Mouse (Mus musculus) erythroblast, adult 5-6 weeks (primary cell): Measurements from ENCODE around the gene Trim25. TPM values are rescaled to one million over a fixed set of nuclear protein-coding genes. Genes with fewer than 3 reads are reported as not detected.

ENCODE experiments used
- ATAC-seq: replicated peaks from 2 replicates; pipeline ENCODE4 v1.8.0; 2016; ENCODE audit warnings: moderate number of reproducible peaks, mild to moderate bottlenecking, moderate TSS enrichment, inconsistent platforms; ENCODE audit not compliant: poor library complexity, low FRiP score, severe bottlenecking
- total RNA-seq, 2 experiments: library from RNA; stranded (forward) in 1 of 2; stranded (reverse) in 1 of 2; fragments of 150-400 nt in 1 of 2; fragments of 200-764, 138-1000 nt in 1 of 2; gene quantifications; 2 replicates each; pipeline versions ENCODE4 v1.2.3 to v1.2.4; 2015 to 2017; ENCODE audit warnings: low replicate concordance in 2 of 2

Trim25 gene
- total RNA-seq, 2 experiments from 2014 or later: 16.4 to 19.8 TPM

DNA sequence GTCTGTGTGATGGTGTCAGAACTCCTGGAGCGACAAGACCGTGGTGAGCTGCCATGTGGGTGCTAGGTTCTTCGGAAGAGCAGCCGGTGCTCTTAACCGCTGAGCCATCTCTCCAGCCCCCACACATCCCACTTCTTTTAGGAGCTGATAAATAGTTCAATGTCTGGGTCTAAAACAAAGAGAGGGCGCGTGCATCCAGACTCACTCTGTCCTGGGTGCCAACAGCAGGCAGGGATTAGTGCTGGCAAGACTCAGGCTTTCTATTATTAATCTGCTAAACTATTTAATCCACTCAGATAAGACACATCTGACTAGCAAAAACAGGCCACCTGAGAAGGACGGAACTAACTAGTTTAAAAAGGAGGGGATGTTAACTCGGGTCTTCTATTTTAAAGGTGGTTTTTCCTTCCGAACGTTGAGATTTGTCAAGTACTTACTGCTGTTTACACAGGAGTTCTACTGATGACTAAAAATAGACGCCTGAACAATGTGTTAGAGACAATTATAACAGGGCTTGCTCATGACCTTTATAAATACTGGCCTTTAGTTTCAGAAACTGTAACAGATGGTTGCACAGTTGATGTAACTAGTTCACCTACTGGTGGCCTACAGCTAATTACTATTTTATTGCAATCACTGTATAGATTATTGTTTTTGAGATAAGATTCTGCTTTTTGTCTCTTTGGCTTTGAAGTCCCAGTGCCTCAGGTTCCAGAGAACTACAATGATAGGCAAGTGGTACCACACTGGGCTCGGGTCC is 56.9 kb downstream of the Trim25 start:
- ATAC-seq: no peak

DNA sequence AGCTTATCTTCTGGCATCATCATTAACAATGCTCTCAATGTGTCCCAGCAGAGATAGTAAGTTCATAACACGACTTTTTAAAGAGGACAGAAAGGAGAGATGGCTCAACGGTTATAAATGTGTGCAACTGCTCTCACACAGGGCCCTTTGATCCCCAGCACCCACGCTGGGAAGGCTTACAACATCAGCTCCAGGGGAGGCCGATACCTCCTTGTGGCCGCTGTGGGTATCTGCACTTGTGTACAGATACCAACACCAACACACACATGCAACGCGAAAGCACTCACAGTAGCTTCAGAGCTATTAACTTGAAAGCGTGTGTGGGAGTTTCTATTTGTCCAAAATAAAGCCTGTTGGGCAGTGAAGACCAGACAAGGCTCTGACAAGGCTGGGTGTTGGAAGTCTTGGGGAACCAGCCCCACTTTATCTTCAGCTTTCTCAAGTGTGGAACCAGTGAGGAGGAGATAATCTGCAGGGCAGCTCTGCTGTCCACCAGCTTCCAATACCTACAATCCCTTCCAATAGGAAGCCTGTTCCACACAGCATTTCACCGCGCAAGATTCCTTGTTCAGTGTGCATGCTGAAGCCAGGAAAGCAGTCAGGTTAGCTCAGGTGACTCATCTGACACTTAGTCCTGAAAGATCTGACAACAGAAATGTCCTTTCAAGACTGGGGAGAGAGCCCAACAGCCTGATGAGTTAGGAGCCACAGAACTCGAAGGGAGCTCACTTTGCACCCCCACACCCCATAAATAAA is 59.5 kb downstream of the Trim25 start:
- no peak for ATAC-seq

DNA sequence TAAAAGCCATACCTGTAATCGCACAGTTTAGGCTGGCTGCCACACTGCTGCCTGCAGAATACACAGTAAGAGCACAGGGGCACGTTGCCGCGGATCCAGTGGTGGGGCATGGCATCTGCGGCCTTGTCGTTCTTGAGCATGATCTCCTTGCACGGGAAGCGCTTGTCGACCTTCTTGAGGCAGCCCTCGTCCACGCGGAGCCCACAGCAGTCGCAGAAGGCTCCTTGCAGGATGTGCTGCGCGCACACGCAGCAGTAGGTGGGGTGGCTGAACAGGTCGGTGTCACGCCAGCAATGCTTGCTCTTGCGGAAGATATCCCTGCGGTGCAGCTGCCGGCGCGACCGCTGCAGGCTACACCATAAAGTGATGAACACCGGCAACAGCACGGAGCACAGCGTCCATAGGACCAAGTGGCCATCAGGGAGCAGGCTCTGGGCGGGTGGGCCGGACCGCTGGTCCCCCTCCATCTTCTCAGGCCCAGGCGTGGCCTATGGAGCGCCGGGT is 60.8 kb downstream of the Trim25 start:
- peak; percentile 62 for ATAC-seq

DNA sequence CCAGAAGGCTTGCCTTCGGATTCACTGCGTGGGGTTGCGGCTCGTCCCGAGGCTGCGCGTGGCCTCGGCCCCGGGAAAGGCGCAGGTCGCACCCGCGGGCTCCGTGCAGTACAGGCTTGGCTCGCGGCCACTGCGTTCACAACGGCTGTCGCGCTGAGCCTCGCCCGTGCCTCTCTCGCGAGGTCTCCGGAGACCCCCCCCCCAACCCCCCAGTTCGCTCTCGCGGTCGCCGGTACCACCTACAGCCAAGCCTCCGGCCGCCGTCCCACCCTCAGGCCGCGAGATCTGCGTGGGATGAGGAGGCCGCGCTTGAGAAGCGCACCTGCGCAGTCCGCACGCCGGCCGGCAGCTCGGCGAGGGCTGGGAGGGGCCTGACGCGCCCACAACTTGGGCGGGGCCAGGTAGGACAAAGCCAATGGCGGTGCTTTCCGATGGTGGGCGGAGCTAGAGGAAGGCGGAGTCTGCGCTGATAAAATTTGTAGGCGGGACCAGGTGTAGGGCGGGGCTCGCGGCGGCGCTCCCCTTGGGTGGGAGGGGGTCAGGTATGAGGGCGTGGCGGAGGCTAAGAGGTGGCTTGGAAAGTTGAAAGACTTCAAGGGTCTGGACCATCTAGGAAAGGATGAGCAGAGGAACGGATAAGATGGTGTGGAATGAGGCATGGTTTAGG is 61.4 kb downstream of the Trim25 start:
- ATAC-seq: peak; percentile 86

DNA sequence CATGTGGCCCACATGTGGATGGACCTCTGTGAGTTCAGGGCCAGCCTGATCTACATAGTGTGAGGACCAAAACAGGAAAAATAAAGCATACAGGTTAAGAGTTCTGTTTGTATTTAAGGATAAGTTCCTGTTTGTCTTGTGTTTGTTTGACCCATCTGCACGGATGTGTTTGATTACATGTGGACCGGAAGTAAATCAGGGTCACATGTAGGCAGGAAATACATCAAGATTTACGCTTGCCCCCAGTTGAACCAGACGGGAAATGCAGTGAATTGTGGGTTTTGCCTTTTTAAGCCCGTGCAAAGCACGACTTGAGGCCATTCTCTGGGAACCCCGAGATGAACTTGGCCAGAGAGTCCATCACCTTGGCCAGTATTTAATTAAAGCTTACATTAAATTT is 62.2 kb downstream of the Trim25 start:
- ATAC-seq: no peak

DNA sequence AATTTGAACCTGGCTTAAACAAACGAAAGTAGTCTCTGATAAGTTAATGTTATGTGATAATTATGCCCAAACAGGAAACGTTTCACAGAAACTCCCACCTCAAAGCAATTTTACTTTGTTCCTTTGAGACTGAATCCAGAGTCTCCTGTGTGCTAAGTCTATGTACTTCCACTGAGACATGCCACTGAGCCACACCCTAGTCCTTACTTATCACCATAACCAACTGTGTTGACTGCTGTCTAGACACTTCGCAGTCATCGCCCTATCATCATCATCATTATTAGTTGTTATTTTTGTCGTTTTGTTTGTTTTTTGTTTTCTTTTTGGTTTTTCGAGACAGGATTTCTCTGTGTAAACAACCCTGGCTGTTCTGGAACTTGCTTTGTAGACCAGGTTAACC is 65.1 kb downstream of the Trim25 start:
- ATAC-seq: 0 out of 2 replicates have a peak, but pooled peaks have one; percentile 57

DNA sequence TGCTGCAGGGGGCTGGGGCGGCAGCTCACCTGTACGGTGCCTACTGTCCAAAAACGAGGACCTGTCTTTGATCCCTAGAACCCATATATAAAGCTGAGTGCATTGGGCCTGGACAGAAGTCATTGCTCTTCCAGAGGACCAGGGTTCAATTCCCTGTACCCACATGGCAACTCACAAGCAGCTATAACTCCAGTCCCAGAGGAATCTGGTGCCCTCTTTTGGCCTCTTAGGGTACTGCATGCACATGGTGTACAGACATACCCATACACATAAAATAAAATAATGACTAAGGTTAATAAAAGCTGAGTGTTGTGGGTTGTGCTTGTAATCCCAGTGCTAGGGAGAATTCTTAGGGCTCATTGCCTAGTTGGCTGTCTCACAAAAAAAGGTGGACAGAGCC is 66.1 kb downstream of the Trim25 start:
- ATAC-seq: no peak

DNA sequence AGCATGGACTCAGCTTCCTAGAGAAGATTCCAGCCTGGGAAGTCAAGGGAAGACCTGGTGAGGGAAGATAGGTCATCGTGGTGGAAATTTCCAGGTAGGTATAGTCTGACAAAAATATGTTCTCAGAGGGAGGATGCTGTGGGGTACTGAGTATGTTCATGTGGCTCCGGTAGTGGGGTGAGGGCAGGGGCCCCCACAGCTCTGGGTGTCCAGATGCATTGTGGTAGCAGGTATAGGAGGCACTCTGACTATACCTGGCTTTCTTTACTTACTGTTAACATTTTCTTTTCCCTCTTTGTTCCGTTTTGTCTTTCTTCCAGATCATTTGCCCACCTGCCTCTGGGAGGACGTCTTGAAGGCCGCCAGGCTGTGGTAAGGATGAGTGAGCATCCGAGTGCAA is 67.0 kb downstream of the Trim25 start:
- ATAC-seq: no peak

DNA sequence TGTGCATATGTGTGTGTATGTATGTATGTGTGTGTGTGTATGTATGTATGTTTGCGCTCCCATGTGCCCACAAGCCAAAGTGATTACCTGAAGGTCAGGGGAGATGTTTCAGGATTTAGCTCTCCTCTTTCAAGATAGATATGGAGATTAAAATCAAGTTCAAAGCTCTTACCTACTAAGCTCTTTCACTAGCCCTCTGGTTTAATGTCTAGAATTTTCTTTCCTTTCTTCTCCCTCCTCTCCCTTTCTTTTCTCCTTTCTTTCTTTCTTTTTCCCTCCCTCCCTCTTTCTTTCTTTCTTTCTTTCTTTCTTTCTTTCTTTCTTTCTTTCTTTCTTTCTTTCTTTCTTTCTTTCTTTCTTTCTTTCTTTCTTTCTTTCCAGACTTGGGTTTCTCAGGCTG is 67.6 kb downstream of the Trim25 start, which contains the start of gene Dgke:
Gene Dgke (minus strand): TSS at position 101 of the 400 bp plus-strand sequence.
- ATAC-seq: no peak

DNA sequence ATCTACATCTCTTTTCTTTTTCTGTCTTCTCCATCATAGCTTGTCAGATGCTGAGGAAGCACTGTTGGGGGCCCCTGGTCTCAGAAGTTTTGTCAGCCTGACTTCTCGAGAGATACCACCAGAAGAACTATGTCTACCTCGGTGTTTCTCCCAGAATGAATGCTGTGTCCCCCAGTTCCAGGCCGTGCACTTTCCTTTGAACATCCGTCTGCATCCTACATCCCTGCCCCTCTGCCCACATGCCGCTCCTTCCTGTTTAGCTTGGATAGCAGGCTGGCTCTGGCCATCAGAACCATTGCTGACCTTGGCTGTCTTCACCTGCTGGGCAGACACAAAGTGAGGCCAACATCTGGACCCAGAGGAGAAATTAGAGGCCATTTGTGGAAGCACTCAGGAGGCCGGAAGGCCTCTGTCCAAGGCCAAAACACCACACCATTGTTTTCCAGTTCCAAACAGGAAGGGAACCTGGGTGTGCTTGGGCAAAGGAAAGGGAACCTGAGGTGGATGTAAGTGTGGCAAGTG is 68.2 kb downstream of the Trim25 start:
- ATAC-seq: no peak

DNA sequence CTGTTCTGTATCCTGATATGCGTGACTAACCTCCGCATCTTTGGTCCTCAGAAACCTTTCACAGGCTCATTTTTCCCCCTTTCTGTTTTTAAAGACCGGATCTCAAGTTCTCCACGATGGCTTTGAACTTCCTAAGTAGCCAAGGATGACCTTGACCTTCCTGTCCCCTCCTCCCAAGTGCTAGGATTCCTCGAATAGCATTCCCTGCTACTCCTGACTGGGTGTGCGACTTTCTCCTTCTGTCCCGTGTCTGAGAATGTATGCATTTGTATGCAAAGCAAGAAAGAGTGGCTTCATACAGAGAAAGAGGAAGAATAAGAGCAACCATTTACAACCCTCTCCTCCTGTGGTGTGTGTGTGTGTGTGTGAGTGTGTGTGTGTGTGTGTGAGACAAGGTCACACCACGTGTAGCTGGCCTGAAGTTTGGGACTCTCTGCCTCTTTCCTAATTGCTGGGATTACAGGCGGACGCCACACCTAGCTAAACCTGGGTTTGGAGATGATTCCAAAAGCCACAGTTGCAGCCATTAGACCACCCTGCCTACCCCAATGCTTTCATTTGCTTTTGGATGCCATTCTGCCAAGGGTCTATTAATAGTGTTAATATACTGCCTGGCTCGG is 68.8 kb downstream of the Trim25 start:
- ATAC-seq: no peak

DNA sequence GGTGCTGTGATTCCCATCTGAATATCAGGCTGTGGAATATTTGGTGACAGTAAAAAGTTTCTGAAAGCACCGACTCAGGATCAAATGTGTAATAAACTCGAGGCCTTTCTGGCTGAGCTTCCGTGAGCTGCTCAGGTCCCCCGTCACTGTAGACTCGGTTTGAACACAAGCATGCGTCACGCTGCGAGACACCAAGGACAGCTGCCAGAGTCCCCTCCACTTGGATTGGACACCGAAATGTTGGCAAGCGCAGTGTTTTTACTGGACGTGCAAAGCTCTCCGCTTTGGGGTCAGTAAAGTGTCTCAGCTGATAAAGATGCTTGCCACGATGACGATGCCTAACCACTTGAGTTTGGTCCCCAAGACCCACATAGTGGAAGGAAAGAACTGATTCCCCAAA is 69.5 kb downstream of the Trim25 start:
- no peak for ATAC-seq

DNA sequence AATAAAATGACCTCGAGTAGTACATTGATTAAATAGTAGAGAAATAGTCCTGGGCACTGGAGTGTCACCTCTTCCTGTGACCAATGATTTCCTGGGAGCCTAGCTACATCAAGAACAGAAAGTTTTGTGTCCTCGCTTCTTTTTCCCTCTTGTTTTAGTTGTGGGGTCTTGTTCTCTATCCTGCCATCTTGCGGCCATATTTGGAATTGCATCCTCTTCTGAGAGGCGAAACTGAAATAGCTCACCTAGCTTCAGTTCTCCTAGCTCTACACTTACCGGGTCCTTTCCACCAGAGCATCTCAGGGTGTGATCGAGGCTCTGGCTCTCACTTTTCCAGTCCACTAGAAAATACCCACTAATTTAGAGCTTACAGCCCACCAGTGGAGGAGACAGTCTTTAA is 70.1 kb downstream of the Trim25 start:
- 0 out of 2 replicates have a peak, but pooled peaks have one; percentile 44 for ATAC-seq

Other genes starting within 250 kb of the Trim25 start
- gene Akap1, start 134.8 kb upstream of the Trim25 start, total RNA-seq (2015; ENCODE audit: low replicate concordance): 1.0 and 3.7 TPM in 2 replicates
- 0.98 and 3.7 TPM in 2 replicates for gene Akap1, start 134.8 kb upstream of the Trim25 start, total RNA-seq (2017; ENCODE audit: low replicate concordance)
- gene Scpep1, start 43.9 kb upstream of the Trim25 start, total RNA-seq (2015; ENCODE audit: low replicate concordance): 15.0 and 15.2 TPM in 2 replicates
- gene Scpep1, start 43.9 kb upstream of the Trim25 start, total RNA-seq (2017; ENCODE audit: low replicate concordance): 4.6 and 8.6 TPM in 2 replicates
- not detected in 2 replicates for gene Elobl, start 32.4 kb upstream of the Trim25 start, total RNA-seq (2015; ENCODE audit: low replicate concordance)
- gene Elobl, start 32.4 kb upstream of the Trim25 start, total RNA-seq (2017; ENCODE audit: low replicate concordance): not detected in 2 replicates
- gene Coil, start 29.1 kb upstream of the Trim25 start, total RNA-seq (2015; ENCODE audit: low replicate concordance): 1.3 and 2.7 TPM in 2 replicates
- gene Coil, start 29.1 kb upstream of the Trim25 start, total RNA-seq (2017; ENCODE audit: low replicate concordance): 1.3 and 6.3 TPM in 2 replicates
- gene Dgke, start 67.5 kb downstream of the Trim25 start, total RNA-seq (2015; ENCODE audit: low replicate concordance): not detected in 2 replicates
- gene Dgke, start 67.5 kb downstream of the Trim25 start, total RNA-seq (2017; ENCODE audit: low replicate concordance): 0.70 and 1.8 TPM in 2 replicates
- not detected in 2 replicates for gene Gm525, start 74.5 kb downstream of the Trim25 start, total RNA-seq (2015; ENCODE audit: low replicate concordance)
- gene Gm525, start 74.5 kb downstream of the Trim25 start, total RNA-seq (2017; ENCODE audit: low replicate concordance): not detected in 2 replicates